Mouse (Mus musculus): ENCODE measurements around the gene 4930558K02Rik.

DNA sequence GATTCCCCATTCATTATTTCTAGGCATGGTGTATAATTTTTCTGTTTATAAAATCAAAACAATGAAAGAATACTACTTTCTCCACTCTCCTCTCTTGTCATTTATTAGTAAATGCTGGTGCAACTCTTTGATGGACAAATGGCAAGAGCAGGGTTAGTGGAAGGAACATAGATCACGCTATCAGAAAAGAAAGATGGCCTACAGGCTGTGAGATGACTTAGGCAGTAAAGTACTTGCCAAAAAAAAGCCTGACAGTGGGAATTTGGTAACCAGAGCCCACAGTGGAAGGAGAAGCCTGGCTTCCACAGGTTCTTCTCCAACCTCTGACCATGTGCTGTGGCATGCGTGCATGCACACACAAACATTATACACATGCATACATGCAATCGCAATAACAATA, 84.4 kb downstream of the 4930558K02Rik start:
- TF ChIP-seq CTCF (IDR thresholded peaks at IDR 0.05; ENCODE audit: borderline replicate concordance, extremely low read depth, insufficient read depth, insufficient read length) (no peak), POLR2A (IDR thresholded peaks at IDR 0.05; ENCODE audit: borderline replicate concordance, extremely low read depth, insufficient read depth, insufficient read length, poor library complexity, severe bottlenecking) (no peak)

All from brain, embryonic 14.5 days (tissue).